ENCODE assay signal across 13 mouse cellular contexts in genomic region chr19:7190986-7191385, GRCm38 (mm10).
"Had no signal": no experiment of that assay in that cellular context is flagged by ENCODE, and none has a peak within 500 bp of the region (broad histone marks: within the 10 kb centered on the region; RNA-seq: fewer than 3 reads in every experiment).

No protein-coding gene starts in this region.

- ATAC-seq: midbrain, embryonic 16.5 days had no signal

- H3K4me2 ChIP-seq: liver, embryonic 13.5 days; midbrain, embryonic 12.5 days; neural tube, embryonic 13.5 days had no signal

- H3K36me3 ChIP-seq: liver, embryonic 13.5 days; midbrain, embryonic 12.5 days; neural tube, embryonic 13.5 days had no signal

- DNase-seq: left cerebral cortex, postnatal 4 days; liver, embryonic 13.5 days; lung, adult 2 months; lung, postnatal 14 days; lung, postnatal 4 days; retina, postnatal 1 day; right cerebral cortex, postnatal 25 days; thymus, adult 18-20 months; thymus, postnatal 36 days had no signal

- H3K9me3 ChIP-seq: liver, embryonic 13.5 days; midbrain, embryonic 12.5 days; neural tube, embryonic 13.5 days had no signal

- H3K4me3 ChIP-seq: liver, embryonic 13.5 days; midbrain, embryonic 12.5 days; myocyte; neural tube, embryonic 13.5 days had no signal

- H3K27ac ChIP-seq: liver, embryonic 13.5 days; midbrain, embryonic 12.5 days; neural tube, embryonic 13.5 days had no signal

- H3K9ac ChIP-seq: liver, embryonic 13.5 days; midbrain, embryonic 12.5 days; neural tube, embryonic 13.5 days had no signal
